Mouse (Mus musculus) stomach, postnatal 0 days (tissue): ENCODE results near the gene Nfic. TPM values are rescaled to one million over a fixed set of nuclear protein-coding genes. Genes with fewer than 3 reads are reported as not detected.

Experiments
- ATAC-seq: fragments of 200-750 bp; cut with Nextera tagmentation; 2 replicates; pipeline ENCODE4 v1.8.0; 2017; ENCODE audit not compliant: low FRiP score, low TSS enrichment
- DNase-seq: peaks from one replicate; pipeline ENCODE4 v3.0.0-alpha.2; 2016; ENCODE audit warnings: low spot score
- H3K27ac ChIP-seq: fragments of 300-500 bp; sonication (generic); replicated peaks from 2 replicates; pipeline ENCODE4 v1.5.1; 2014; ENCODE audit warnings: mild to moderate bottlenecking, control low read depth
- H3K27me3 ChIP-seq: fragments of 300-500 bp; sonication (generic); 2 replicates; pipeline ENCODE4 v1.6.1; 2014; ENCODE audit warnings: low read length; ENCODE audit not compliant: control insufficient read depth, insufficient read depth
- H3K36me3 ChIP-seq: fragments of 300-500 bp; sonication (generic); 2 replicates; pipeline ENCODE4 v1.6.1; 2014; ENCODE audit warnings: low read length, mixed read lengths; ENCODE audit not compliant: control insufficient read depth, insufficient read depth
- H3K4me1 ChIP-seq: fragments of 300-500 bp; sonication (generic); replicated peaks from 2 replicates; pipeline ENCODE4 v1.6.1; 2014; ENCODE audit warnings: antibody characterized with exemption; ENCODE audit not compliant: control insufficient read depth, insufficient read depth
- H3K4me2 ChIP-seq: fragments of 300-500 bp; sonication (generic); replicated peaks from 2 replicates; pipeline ENCODE4 v1.6.1; 2014; ENCODE audit warnings: low read depth, mild to moderate bottlenecking, control low read depth, moderate library complexity
- H3K4me3 ChIP-seq: fragments of 300-500 bp; sonication (generic); 2 replicates; pipeline ENCODE4 v1.5.1; 2014; ENCODE audit warnings: low read depth, low read length, control low read depth
- H3K9ac ChIP-seq: fragments of 300-500 bp; sonication (generic); 2 replicates; pipeline ENCODE4 v1.6.1; 2014; ENCODE audit warnings: mild to moderate bottlenecking, low read length, control low read depth, mixed read lengths
- H3K9me3 ChIP-seq: fragments of 300-500 bp; sonication (generic); 2 replicates; pipeline ENCODE4 v1.6.1; 2016; ENCODE audit warnings: low read length; ENCODE audit not compliant: control insufficient read depth
- CTCF ChIP-seq: IDR thresholded peaks from 2 replicates; pipeline ENCODE4 v1.5.1; 2016; ENCODE audit warnings: antibody characterized with exemption, low read depth, mild to moderate bottlenecking, moderate library complexity
- EP300 ChIP-seq: optimal IDR thresholded peaks from 2 replicates; pipeline ENCODE3; 2016; ENCODE audit warnings: antibody characterized with exemption
- WGBS: fragments of 180-500 bp; shearing (Covaris S2); extraction: QIAGEN DNeasy Blood & Tissue Kit; methylation state at CpG from one replicate; pipeline ENCODE4 v1.1.7; 2014; 5-methylcytosine and 5-hydroxymethylcytosine counted together
- polyA plus RNA-seq: library from polyadenylated mRNA; unstranded; fragments of >200 nt; fragmentation: Nextera tagmentation; extraction: Ambion mirVana; gene quantifications from 2 replicates; pipeline ENCODE4 v1.2.1, GENCODE M21; 2015

The Nfic gene
- polyA plus RNA-seq, 1 experiment from 2014 or later: 40.4 TPM

- Histone ChIP-seq H3K9me3 (no peaks in the 10 kb centered on the region), H3K36me3 (peaks cover 29% of the 10 kb centered on the region), H3K4me1 (peaks cover 16% of the 10 kb centered on the region), H3K4me2 (no peak overlapping the region), H3K9ac (no peak overlapping the region), H3K27ac (peak overlapping the region; percentile 30), H3K27me3 (no peaks in the 10 kb centered on the region), H3K4me3 (no peak overlapping the region)
- TF ChIP-seq CTCF (peak; percentile 93), EP300 (no peak)
- WGBS: 30% methylated on average over 9 of the region's 9 CpGs
- peak; percentile 69 for ATAC-seq
- DNase-seq: peak; percentile 91
Measured at GRCm38 (mm10) chr10:81408871-81409291, 46.6 kb downstream of the Nfic start.

- H3K27ac ChIP-seq: peak overlapping the region; percentile 30; the same call in 1 of the 2 replicates
- 69% methylated on average over 13 of the region's 13 CpGs for WGBS
- peaks cover 17% of the 10 kb centered on the region for H3K4me1 ChIP-seq
- no peak overlapping the region for H3K4me3 ChIP-seq
- H3K9me3 ChIP-seq: no peaks in the 10 kb centered on the region
- no peaks in the 10 kb centered on the region for H3K27me3 ChIP-seq
- no peak overlapping the region for H3K9ac ChIP-seq
- no peak for TF ChIP-seq CTCF
- no peak for TF ChIP-seq EP300
- DNase-seq (no peak), ATAC-seq (no peak; the same call in 1 of the 2 replicates)
- H3K4me2 ChIP-seq: no peak overlapping the region
- peaks cover 29% of the 10 kb centered on the region for H3K36me3 ChIP-seq
Measured at GRCm38 (mm10) chr10:81408424-81408729, 47.1 kb downstream of the Nfic start.

GRCm38 (mm10) chr10:81407539-81408423, 47.7 kb downstream of the Nfic start:
- TF ChIP-seq CTCF: peak; percentile 5; the same call in 1 of the 2 replicates
- TF ChIP-seq EP300: no peak
- 35% methylated on average over 31 of the region's 31 CpGs for WGBS
- Histone ChIP-seq H3K9me3 (no peaks in the 10 kb centered on the region), H3K27ac (no peak overlapping the region; the same call in 1 of the 2 replicates), H3K4me1 (peaks cover 20% of the 10 kb centered on the region), H3K27me3 (no peaks in the 10 kb centered on the region), H3K36me3 (peaks cover 31% of the 10 kb centered on the region), H3K9ac (no peak overlapping the region), H3K4me3 (no peak overlapping the region), H3K4me2 (peak overlapping the region; percentile 30; the same call in 1 of the 2 replicates)
- ATAC-seq (0 out of 2 replicates have a peak, but pooled peaks have one; percentile 14), DNase-seq (peak; percentile 74)

- no peak overlapping the region for H3K9ac ChIP-seq
- WGBS: 54% methylated on average over 23 of the region's 24 CpGs
- peaks cover 15% of the 10 kb centered on the region for H3K4me1 ChIP-seq
Measured at GRCm38 (mm10) chr10:81406504-81407440, 48.7 kb downstream of the Nfic start.

GRCm38 (mm10) chr10:81405588-81406201, 49.7 kb downstream of the Nfic start:
- Histone ChIP-seq H3K36me3 (peaks cover 31% of the 10 kb centered on the region), H3K4me2 (no peak overlapping the region), H3K9me3 (no peaks in the 10 kb centered on the region), H3K9ac (no peak overlapping the region), H3K4me3 (no peak overlapping the region), H3K4me1 (peaks cover 12% of the 10 kb centered on the region), H3K27ac (no peak overlapping the region), H3K27me3 (no peaks in the 10 kb centered on the region)
- TF ChIP-seq CTCF: peak; percentile 78
- TF ChIP-seq EP300: no peak
- 51% methylated on average over 13 of the region's 13 CpGs for WGBS
- peak; percentile 76 for DNase-seq
- ATAC-seq: no peak

More at GRCm38 (mm10) chr10:81406504-81407440, 48.7 kb downstream of the Nfic start:
- Histone ChIP-seq H3K27me3 (no peaks in the 10 kb centered on the region), H3K27ac (no peak overlapping the region), H3K4me2 (peak overlapping the region; percentile 30; the same call in 1 of the 2 replicates), H3K4me3 (no peak overlapping the region), H3K36me3 (peaks cover 31% of the 10 kb centered on the region), H3K9me3 (no peaks in the 10 kb centered on the region)
- no peak for TF ChIP-seq CTCF
- ATAC-seq (no peak), DNase-seq (no peak)
